Mouse (Mus musculus): ENCODE measurements around the gene Arid1a. TPM values are rescaled to one million over a fixed set of nuclear protein-coding genes. Genes with fewer than 3 reads are reported as not detected.
A peak's percentile ranks its signal among the peaks of the same experiment; 100 is the strongest.

The Arid1a gene
- polyA plus RNA-seq, 1 experiment from 2014 or later, result 30.5 TPM

DNA sequence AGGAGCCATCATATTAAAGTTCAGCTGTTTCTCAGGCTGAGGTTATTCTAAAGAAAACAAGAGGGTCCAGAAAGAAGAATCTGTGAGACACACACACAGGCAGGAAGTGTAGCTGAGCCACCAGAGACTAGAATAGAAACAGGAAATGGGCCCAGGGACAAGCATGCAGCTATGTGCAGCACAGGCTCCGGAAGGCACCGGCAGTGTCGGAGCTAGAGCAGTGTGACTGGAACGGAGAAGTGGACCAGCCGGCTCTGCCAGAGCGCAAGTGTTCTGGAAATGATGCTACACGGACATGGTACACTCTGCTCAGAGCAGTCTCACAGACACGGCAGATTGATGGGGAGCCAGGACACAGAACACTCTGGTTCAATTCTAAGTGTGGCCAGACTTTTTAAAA lies 49.6 kb downstream of the Arid1a start:
- peak overlapping the region; percentile 87 for H3K27ac ChIP-seq (ENCODE audit: low read length)
- no peaks in the 10 kb centered on the region for H3K9me3 ChIP-seq (ENCODE audit: low read length)
- H3K4me3 ChIP-seq (ENCODE audit: low read length), result no peak overlapping the region
- no peak overlapping the region for H3K9ac ChIP-seq (replicated peaks; ENCODE audit: low read length)
- 28% methylated on average over 8 of the region's 8 CpGs for WGBS
- H3K27me3 ChIP-seq (ENCODE audit: insufficient read depth, low read length), result no peaks in the 10 kb centered on the region
- peaks cover 50% of the 10 kb centered on the region for H3K4me1 ChIP-seq (ENCODE audit: insufficient read depth, low read length)
- H3K36me3 ChIP-seq (ENCODE audit: insufficient read depth, low read length), result peaks cover 25% of the 10 kb centered on the region
- peak overlapping the region; percentile 20 for H3K4me2 ChIP-seq (replicated peaks; ENCODE audit: low read depth, low read length)
- ATAC-seq (ENCODE audit: low FRiP score, low TSS enrichment), result peak; percentile 87

DNA sequence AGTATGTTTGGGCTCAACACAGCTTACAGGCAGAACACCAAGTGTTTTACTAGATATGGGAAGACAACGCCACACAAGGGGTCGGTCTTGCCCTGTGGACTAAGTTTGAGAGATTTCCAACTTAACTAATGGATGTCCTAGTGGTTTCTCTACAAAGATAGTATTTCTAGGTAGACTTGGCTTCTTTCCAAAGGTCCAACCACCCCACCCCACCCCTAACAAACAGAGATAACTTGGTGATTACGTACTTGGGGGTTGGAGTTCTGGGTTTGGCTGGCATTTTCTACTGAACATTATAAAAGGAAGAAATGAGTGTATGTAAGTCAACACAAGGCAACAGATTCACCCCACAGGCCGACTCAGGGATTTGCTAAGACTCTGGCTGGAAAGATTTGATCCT lies 51.5 kb downstream of the Arid1a start:
- WGBS, result 84% methylated on average over 4 of the region's 4 CpGs

DNA sequence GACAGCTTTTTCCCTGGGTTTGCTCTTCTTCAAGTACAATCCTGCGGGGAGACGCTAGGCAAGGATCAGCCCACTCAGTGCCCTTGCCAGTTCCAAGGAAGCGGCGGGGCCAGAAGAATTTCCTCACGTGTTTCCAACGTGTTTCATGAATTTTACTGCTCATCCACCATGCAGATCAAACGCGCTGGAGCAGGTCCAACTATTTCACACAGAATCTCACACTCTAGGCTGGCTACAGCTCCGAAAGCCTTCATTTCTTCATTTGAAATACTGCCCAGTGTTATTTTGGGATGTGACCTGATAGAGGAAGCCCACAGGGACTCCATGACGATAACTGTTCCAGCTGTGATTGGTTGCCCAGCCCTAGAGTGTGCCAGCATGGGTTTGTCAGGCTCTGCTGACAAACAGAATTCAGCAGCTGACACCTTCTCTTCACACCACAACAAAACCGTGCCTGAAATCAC lies 55.6 kb downstream of the Arid1a start:
- Histone ChIP-seq H3K27ac (ENCODE audit: low read length) (no peak overlapping the region), H3K4me3 (ENCODE audit: low read length) (no peak overlapping the region), H3K4me2 (replicated peaks; ENCODE audit: low read depth, low read length) (no peak overlapping the region), H3K36me3 (ENCODE audit: insufficient read depth, low read length) (peaks cover 33% of the 10 kb centered on the region), H3K9ac (replicated peaks; ENCODE audit: low read length) (no peak overlapping the region), H3K4me1 (ENCODE audit: insufficient read depth, low read length) (peaks cover 8% of the 10 kb centered on the region), H3K27me3 (ENCODE audit: insufficient read depth, low read length) (no peaks in the 10 kb centered on the region), H3K9me3 (ENCODE audit: low read length) (no peaks in the 10 kb centered on the region)
- 66% methylated on average over 11 of the region's 11 CpGs for WGBS
- ATAC-seq (ENCODE audit: low FRiP score, low TSS enrichment), result no peak

More for the DNA sequence above, 51.5 kb downstream of the Arid1a start:
- Histone ChIP-seq H3K4me2 (replicated peaks; ENCODE audit: low read depth, low read length) (no peak overlapping the region), H3K9ac (replicated peaks; ENCODE audit: low read length) (no peak overlapping the region), H3K4me1 (ENCODE audit: insufficient read depth, low read length) (peaks cover 42% of the 10 kb centered on the region), H3K4me3 (ENCODE audit: low read length) (no peak overlapping the region), H3K9me3 (ENCODE audit: low read length) (no peaks in the 10 kb centered on the region), H3K36me3 (ENCODE audit: insufficient read depth, low read length) (peaks cover 29% of the 10 kb centered on the region), H3K27ac (ENCODE audit: low read length) (no peak overlapping the region), H3K27me3 (ENCODE audit: insufficient read depth, low read length) (no peaks in the 10 kb centered on the region)
- ATAC-seq (ENCODE audit: low FRiP score, low TSS enrichment), result no peak

DNA sequence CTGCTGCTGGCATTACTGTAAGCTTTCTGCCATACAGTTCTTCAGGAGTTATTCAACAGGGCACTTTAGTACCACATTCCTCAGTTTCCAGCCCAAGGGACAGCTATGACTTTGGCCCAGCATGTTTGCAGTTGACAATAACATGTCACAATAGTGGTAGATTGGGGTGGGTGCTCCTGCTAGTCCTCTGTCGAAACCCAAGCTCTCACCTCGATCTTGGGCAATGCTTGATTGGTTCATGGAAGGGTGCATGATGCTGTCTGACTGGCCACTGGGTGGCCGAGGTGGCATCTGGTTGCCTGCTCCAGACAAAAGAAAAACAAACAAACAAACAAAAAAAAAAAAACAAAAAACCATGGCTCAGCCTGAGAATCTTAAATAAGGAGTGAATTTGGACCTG lies 61.2 kb downstream of the Arid1a start:
- Histone ChIP-seq H3K27ac (ENCODE audit: low read length) (no peak overlapping the region), H3K4me1 (ENCODE audit: insufficient read depth, low read length) (peaks cover 14% of the 10 kb centered on the region), H3K4me2 (replicated peaks; ENCODE audit: low read depth, low read length) (no peak overlapping the region), H3K27me3 (ENCODE audit: insufficient read depth, low read length) (no peaks in the 10 kb centered on the region), H3K9me3 (ENCODE audit: low read length) (no peaks in the 10 kb centered on the region), H3K36me3 (ENCODE audit: insufficient read depth, low read length) (peaks cover 64% of the 10 kb centered on the region), H3K9ac (replicated peaks; ENCODE audit: low read length) (no peak overlapping the region), H3K4me3 (ENCODE audit: low read length) (no peak overlapping the region)
- 74% methylated on average over 3 of the region's 3 CpGs for WGBS
- no peak for ATAC-seq (ENCODE audit: low FRiP score, low TSS enrichment)

DNA sequence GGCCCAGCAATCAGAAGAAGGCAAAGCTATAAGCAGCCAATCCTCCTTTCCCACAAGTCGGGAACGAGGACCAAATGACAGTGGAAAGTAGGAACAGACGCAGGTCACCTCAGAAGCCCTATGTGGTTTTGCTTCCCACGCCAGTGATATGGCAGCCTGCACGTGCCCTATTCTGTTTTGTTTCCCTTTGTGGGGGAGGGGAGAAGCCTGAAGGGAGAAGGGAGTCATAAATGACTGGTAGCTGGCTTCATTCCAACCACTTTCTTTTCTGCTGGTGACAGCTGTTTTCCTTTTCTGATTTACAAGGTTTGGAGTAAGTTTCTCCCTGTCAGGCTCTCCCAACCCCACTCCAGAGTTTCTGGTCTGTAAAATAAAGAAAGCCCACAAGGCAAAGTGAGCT lies 66.3 kb downstream of the Arid1a start:
- Histone ChIP-seq H3K4me1 (ENCODE audit: insufficient read depth, low read length) (peaks cover 31% of the 10 kb centered on the region), H3K9me3 (ENCODE audit: low read length) (no peaks in the 10 kb centered on the region), H3K4me2 (replicated peaks; ENCODE audit: low read depth, low read length) (no peak overlapping the region), H3K4me3 (ENCODE audit: low read length) (no peak overlapping the region), H3K9ac (replicated peaks; ENCODE audit: low read length) (no peak overlapping the region; the same call in 1 of the 2 replicates), H3K27me3 (ENCODE audit: insufficient read depth, low read length) (no peaks in the 10 kb centered on the region), H3K36me3 (ENCODE audit: insufficient read depth, low read length) (peaks cover 93% of the 10 kb centered on the region), H3K27ac (ENCODE audit: low read length) (peak overlapping the region; percentile 35; the same call in 1 of the 2 replicates)
- WGBS, result 6% methylated on average over 5 of the region's 5 CpGs
- ATAC-seq (ENCODE audit: low FRiP score, low TSS enrichment), result peak; percentile 31; the same call in 1 of the 2 replicates

DNA sequence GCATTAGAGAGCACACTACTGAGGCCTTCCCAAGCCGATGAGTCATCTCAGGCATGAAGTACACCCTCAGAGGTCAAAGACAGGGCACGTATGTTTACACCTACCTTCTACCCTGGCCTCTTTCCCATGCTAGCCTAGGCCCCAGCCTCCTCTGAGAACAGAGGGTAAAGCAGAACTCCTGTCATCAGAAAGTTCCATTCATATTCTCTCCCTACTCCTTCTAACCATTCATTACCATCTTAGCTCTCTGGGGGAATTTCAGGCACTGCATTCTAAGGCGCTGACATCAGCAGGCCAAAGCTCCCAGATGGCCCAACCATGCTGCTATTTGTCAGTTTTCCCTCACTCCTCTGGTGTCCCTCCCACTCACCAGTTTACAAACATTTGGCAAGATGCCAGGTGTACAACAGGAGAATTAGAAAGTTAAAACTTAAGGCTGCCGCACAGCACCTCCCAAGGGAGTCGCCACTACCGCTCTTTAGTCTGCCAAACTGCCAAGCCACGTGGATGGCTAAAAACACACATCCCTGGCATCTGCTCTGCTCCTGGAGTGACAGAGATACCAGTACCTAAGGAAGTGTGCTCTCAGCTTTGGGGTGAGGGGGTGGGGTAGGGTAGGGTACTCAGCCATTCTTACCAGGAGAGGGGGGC lies 68.0 kb downstream of the Arid1a start:
- 51% methylated on average over 7 of the region's 7 CpGs for WGBS
- no peak overlapping the region for H3K9ac ChIP-seq (replicated peaks; ENCODE audit: low read length)

DNA sequence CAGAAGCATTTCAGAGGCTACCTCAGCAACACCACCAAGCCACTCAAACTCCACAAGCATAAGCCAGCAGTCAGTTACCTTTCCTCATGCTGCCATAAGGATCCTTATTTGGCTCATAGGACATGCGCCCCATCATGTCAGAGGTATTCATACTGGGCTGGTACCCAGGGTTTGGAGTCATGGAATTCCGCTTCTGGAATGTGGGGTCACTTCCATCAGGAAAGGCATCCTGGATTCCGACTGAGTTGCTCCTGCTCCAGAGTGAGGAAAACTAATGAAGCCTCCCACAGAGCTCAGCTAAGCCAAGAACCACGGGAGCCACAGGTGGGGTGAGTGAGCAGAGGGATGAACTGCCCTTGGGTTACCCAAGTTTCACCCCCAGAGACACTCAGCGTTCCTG lies 69.4 kb downstream of the Arid1a start:
- H3K36me3 ChIP-seq (ENCODE audit: insufficient read depth, low read length), result peaks cover 87% of the 10 kb centered on the region
- no peak overlapping the region for H3K27ac ChIP-seq (ENCODE audit: low read length)
- H3K4me3 ChIP-seq (ENCODE audit: low read length), result no peak overlapping the region
- no peak overlapping the region for H3K9ac ChIP-seq (replicated peaks; ENCODE audit: low read length)
- ATAC-seq (ENCODE audit: low FRiP score, low TSS enrichment), result no peak
- H3K9me3 ChIP-seq (ENCODE audit: low read length), result no peaks in the 10 kb centered on the region
- H3K4me1 ChIP-seq (ENCODE audit: insufficient read depth, low read length), result peaks cover 31% of the 10 kb centered on the region
- WGBS, result 82% methylated on average over 5 of the region's 5 CpGs
- no peak overlapping the region for H3K4me2 ChIP-seq (replicated peaks; ENCODE audit: low read depth, low read length)
- H3K27me3 ChIP-seq (ENCODE audit: insufficient read depth, low read length), result no peaks in the 10 kb centered on the region

More for the DNA sequence above, 68.0 kb downstream of the Arid1a start:
- H3K27ac ChIP-seq (ENCODE audit: low read length), result no peak overlapping the region
- H3K4me1 ChIP-seq (ENCODE audit: insufficient read depth, low read length), result peaks cover 31% of the 10 kb centered on the region
- no peaks in the 10 kb centered on the region for H3K9me3 ChIP-seq (ENCODE audit: low read length)
- no peak overlapping the region for H3K4me3 ChIP-seq (ENCODE audit: low read length)
- H3K4me2 ChIP-seq (replicated peaks; ENCODE audit: low read depth, low read length), result no peak overlapping the region
- H3K36me3 ChIP-seq (ENCODE audit: insufficient read depth, low read length), result peaks cover 93% of the 10 kb centered on the region
- 0 out of 2 replicates have a peak, but pooled peaks have one; percentile 21 for ATAC-seq (ENCODE audit: low FRiP score, low TSS enrichment)
- H3K27me3 ChIP-seq (ENCODE audit: insufficient read depth, low read length), result no peaks in the 10 kb centered on the region

DNA sequence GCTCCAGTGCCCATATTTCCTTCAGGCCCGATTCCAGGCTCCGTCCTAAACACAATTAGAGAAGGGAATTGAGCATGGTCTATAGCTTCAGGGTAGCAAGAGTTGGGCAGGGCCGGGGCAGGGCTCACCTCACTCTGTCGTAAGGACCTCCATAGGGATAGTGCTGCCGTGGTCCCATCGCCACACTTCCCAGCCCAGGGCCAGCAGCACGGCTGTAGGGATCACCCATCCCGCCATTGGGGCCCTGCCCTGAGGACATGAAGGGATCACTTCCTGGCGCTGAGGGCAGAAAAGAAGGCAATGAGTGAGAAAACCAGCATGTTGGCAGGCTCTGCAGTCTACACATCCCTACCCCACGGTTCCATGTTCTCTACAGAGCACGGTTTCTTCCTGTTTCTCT lies 70.1 kb downstream of the Arid1a start:
- Histone ChIP-seq H3K9me3 (ENCODE audit: low read length) (no peaks in the 10 kb centered on the region), H3K9ac (replicated peaks; ENCODE audit: low read length) (no peak overlapping the region), H3K4me2 (replicated peaks; ENCODE audit: low read depth, low read length) (no peak overlapping the region), H3K4me1 (ENCODE audit: insufficient read depth, low read length) (peaks cover 29% of the 10 kb centered on the region), H3K27ac (ENCODE audit: low read length) (no peak overlapping the region), H3K36me3 (ENCODE audit: insufficient read depth, low read length) (peaks cover 85% of the 10 kb centered on the region), H3K27me3 (ENCODE audit: insufficient read depth, low read length) (no peaks in the 10 kb centered on the region), H3K4me3 (ENCODE audit: low read length) (no peak overlapping the region)
- WGBS, result 90% methylated on average over 11 of the region's 11 CpGs
- no peak for ATAC-seq (ENCODE audit: low FRiP score, low TSS enrichment)

DNA sequence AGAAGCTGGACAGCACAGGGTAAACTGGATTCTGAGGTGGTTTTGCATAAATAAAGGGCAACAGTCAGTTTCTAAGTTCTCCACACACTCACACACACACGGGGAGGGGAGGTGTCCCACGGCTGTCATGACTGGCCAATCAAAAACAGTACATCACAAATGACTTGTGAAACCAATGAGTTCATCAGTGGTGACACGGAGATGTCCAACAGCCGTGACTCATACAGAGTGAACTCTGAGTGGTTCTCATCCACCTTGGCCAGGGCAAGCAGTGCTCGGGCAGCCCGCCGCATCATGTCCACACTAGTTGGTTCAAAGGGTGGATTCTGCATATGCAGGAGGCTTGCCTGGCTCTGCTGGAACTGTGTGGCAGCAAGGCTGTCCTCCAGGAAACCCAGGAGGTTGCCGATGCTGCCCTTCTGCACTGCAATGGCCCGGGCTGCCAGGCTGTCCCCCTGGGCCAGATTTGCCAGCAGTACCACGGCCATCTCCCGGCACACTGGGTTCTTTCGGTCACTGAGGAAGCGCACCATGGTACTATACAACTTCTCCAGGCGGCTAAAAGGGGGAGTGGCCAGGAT lies 76.3 kb downstream of the Arid1a start:
- Histone ChIP-seq H3K36me3 (ENCODE audit: insufficient read depth, low read length) (peaks cover 62% of the 10 kb centered on the region), H3K9me3 (ENCODE audit: low read length) (no peaks in the 10 kb centered on the region), H3K4me2 (replicated peaks; ENCODE audit: low read depth, low read length) (no peak overlapping the region), H3K27me3 (ENCODE audit: insufficient read depth, low read length) (no peaks in the 10 kb centered on the region), H3K9ac (replicated peaks; ENCODE audit: low read length) (no peak overlapping the region), H3K4me3 (ENCODE audit: low read length) (no peak overlapping the region), H3K4me1 (ENCODE audit: insufficient read depth, low read length) (peaks cover 21% of the 10 kb centered on the region), H3K27ac (ENCODE audit: low read length) (no peak overlapping the region)
- WGBS, result 87% methylated on average over 14 of the region's 14 CpGs
- no peak for ATAC-seq (ENCODE audit: low FRiP score, low TSS enrichment)

DNA sequence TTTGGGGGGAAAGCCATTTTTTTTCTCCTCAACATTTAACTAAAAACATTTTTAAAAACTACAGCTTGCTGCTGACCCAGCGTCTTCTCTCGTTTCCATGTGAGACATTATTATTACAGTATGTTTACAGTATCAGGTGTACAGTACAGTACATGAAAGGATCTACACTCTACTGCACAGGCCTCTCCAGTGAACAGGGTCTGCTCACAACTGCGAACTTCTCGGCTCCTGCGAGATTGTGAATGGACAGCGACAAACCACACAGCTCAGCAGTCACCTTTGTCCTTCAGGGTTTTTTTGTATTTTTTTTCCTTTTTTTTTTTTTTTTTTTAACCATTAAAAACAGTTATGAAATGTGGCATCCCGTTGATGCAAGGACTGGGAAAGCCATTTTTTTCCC lies 76.9 kb downstream of the Arid1a start:
- H3K4me1 ChIP-seq (ENCODE audit: insufficient read depth, low read length), result peaks cover 27% of the 10 kb centered on the region
- no peaks in the 10 kb centered on the region for H3K9me3 ChIP-seq (ENCODE audit: low read length)
- H3K4me3 ChIP-seq (ENCODE audit: low read length), result no peak overlapping the region
- H3K9ac ChIP-seq (replicated peaks; ENCODE audit: low read length), result no peak overlapping the region
- no peak for ATAC-seq (ENCODE audit: low FRiP score, low TSS enrichment)
- H3K27me3 ChIP-seq (ENCODE audit: insufficient read depth, low read length), result no peaks in the 10 kb centered on the region
- no peak overlapping the region for H3K27ac ChIP-seq (ENCODE audit: low read length)
- no peak overlapping the region for H3K4me2 ChIP-seq (replicated peaks; ENCODE audit: low read depth, low read length)
- H3K36me3 ChIP-seq (ENCODE audit: insufficient read depth, low read length), result peaks cover 55% of the 10 kb centered on the region
- WGBS, result 73% methylated on average over 7 of the region's 7 CpGs
